Mouse (Mus musculus): ENCODE measurements around the gene Spata6.

The Spata6 gene

DNA sequence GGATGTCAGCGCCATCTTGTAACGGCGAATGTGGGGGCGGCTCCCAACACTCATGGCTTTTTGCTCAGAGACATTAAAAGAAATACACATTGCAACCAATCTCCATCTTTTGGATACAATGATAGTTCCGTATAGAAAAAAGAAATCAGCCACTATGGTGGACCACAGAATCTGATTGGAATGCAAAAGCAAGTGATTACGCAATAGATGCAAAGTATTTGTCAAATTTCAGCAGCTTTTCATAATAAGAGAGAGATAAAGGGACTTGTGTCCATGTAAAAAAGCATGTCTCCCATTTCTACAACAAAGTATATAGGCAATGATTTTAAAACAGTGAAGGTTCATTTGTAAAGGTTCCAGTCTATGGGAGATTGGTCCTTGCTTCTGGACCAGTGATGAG is 119.1 kb downstream of the Spata6 start:
- DNase-seq (ENCODE audit: low read depth, low spot score), result no peak

DNA sequence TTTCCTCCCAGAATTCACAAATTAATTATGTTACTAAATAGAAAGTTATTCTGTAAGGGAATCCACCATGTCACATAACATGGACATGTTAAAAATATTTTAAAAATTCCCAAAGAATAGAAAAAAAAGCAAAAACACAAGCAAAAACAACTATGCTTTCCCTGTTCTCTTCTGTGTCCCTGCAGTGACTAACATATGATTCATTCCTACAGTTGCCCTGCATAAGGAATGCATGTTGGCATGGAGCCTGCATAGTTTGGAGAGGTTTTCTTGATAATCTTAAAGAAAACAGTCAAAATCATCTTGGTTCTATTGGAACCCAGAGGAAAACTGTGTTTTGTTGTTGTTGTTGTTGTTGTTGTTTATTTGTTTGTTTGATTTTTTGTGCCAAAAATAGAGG is 132.8 kb downstream of the Spata6 start:
- no peak for DNase-seq (ENCODE audit: low read depth, low spot score)

DNA sequence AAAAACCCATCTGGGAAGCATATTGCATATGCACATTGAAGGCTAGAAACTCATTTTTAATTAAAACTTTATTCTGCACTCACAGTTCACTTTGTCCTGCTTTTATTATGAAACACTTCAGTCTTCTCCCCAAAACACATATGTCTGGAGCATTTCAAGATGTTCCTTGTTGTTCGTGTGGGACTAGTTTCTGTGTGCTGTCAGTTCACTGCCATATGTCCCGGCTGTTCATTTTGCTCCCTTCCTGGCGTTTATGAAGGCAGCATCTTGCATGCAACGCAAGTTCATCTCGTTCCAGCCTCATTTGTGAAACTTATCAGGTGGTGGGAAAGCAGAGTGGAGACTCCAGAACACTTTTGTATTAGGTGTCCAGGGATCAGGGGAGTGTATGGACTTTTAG is 146.9 kb downstream of the Spata6 start:
- no peak for DNase-seq (ENCODE audit: low read depth, low spot score)

DNA sequence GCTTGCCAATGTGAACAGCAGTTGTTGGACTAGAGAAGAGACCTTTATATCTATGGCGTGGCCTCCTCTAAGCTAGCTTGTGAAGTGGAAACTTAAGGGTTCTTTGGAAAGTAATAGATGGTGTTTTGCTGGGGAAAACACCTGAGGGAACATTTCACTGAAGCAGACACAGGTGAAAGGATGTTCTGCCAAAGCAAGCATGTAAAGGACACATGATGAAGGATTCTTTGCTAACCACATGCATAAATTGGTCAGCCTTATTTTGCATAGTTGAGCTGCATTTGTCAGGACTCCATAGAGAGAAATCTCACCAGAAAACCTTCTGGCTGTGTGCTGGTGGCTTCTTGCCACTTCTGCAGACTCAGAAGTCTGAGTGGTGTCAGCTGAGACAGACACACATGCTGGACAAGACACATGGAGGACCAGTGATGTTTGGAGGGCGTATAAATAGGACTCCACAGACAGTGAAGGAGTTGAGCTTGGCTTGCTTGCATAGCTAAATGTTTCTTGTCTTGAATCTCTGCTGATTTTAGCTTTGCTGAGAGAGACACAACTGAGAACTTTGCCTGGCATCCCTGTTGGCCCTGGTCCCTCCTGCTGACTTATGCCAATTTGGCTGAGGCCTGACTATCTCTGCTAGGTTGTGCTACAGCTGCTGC is 148.1 kb downstream of the Spata6 start:
- DNase-seq (ENCODE audit: low read depth, low spot score), result no peak

Data from embryo, embryonic 11.5 days (tissue).